Mouse (Mus musculus) lung, postnatal 0 days (tissue): ENCODE data around the gene Esrrg.

Experiments
- CTCF ChIP-seq: IDR thresholded peaks from 2 replicates; pipeline ENCODE4 v1.5.1; 2016; ENCODE audit warnings: antibody characterized with exemption, mild to moderate bottlenecking
- EP300 ChIP-seq: IDR thresholded peaks from 2 replicates; pipeline ENCODE4 v1.6.1; 2016; ENCODE audit warnings: antibody characterized with exemption, mild to moderate bottlenecking, control low read depth

- TF ChIP-seq CTCF (no peak), EP300 (no peak)
Observed at GRCm38 (mm10) chr1:188158675-188159074, 550.1 kb downstream of the Esrrg start.
